Mouse (Mus musculus) hindbrain, embryonic 11.5 days (tissue): ENCODE results near the gene C2cd3. TPM values are rescaled to one million over a fixed set of nuclear protein-coding genes. Genes with fewer than 3 reads are reported as not detected.
"Not testable (repeated sequence)": the region's sequence is repeated elsewhere in the genome, so short reads cannot be mapped to it uniquely, and the experiment has no call there.

Source experiments
- ATAC-seq: fragments of 200-750 bp; cut with Nextera tagmentation; 2 replicates; pipeline ENCODE4 v1.8.0; 2017; ENCODE audit warnings: mild to moderate bottlenecking, moderate TSS enrichment, moderate library complexity; ENCODE audit not compliant: low FRiP score
- DNase-seq: peaks from one replicate; pipeline ENCODE4 v3.0.0-alpha.2; 2015; ENCODE audit warnings: low spot score
- H3K27ac ChIP-seq: fragments of 300-500 bp; sonication (generic); 2 replicates; pipeline ENCODE4 v1.5.1; 2014; ENCODE audit warnings: mild to moderate bottlenecking, low read depth, low read length
- H3K27me3 ChIP-seq: fragments of 300-500 bp; sonication (generic); 2 replicates; pipeline ENCODE4 v1.6.1; 2014; ENCODE audit warnings: mild to moderate bottlenecking, low read length, moderate library complexity, mixed read lengths; ENCODE audit not compliant: control insufficient read depth, insufficient read depth
- H3K36me3 ChIP-seq: fragments of 300-500 bp; sonication (generic); 2 replicates; pipeline ENCODE4 v1.6.1; 2014; ENCODE audit warnings: mild to moderate bottlenecking, low read length, moderate library complexity, mixed read lengths; ENCODE audit not compliant: control insufficient read depth, insufficient read depth
- H3K4me1 ChIP-seq: fragments of 300-500 bp; sonication (generic); replicated peaks from 2 replicates; pipeline ENCODE4 v1.6.1; 2014; ENCODE audit warnings: low read length, mixed read lengths; ENCODE audit not compliant: control insufficient read depth, insufficient read depth
- H3K4me2 ChIP-seq: fragments of 300-500 bp; sonication (generic); replicated peaks from 2 replicates; pipeline ENCODE4 v1.6.1; 2014; ENCODE audit warnings: mild to moderate bottlenecking, low read depth, low read length
- H3K4me3 ChIP-seq: fragments of 300-500 bp; sonication (generic); 2 replicates; pipeline ENCODE4 v1.5.1; 2014; ENCODE audit warnings: low read depth, low read length
- H3K9ac ChIP-seq: fragments of 300-500 bp; sonication (generic); 2 replicates; pipeline ENCODE4 v1.6.1; 2014; ENCODE audit warnings: low read depth, low read length
- H3K9me3 ChIP-seq: fragments of 300-500 bp; sonication (generic); 2 replicates; pipeline ENCODE4 v1.6.1; 2016; ENCODE audit warnings: low read length; ENCODE audit not compliant: control insufficient read depth
- whole genome bisulfite sequencing: fragments of 180-500 bp; shearing (Covaris S2); extraction: QIAGEN DNeasy Blood & Tissue Kit; methylation state at CpG from one replicate; pipeline ENCODE4 v1.1.7; 2014; 5-methylcytosine and 5-hydroxymethylcytosine counted together
- polyA plus RNA-seq: library from polyadenylated mRNA; unstranded; fragments of >200 nt; fragmentation: Nextera tagmentation; extraction: Ambion mirVana; gene quantifications from 2 replicates; pipeline ENCODE4 v1.2.1, GENCODE M21; 2014

Gene C2cd3
- polyA plus RNA-seq, 1 experiment from 2014 or later: 40.4 TPM

DNA sequence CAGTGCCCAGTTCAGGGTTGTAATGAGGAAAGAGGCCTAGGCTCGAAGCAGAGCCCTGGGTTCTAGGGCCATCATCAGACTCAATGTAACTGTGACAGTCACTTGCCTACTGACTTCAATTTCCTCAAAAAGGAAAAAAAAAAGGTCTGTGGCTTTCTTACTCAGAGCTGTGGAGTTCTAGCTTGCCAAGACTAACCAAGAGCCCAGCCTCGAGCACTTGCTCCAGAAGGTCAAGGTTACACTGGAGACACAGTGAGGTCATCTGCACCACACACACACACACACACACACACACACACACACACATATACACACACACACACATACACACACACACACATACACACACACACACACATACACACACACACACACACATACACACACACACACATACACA, 110.0 kb downstream of the C2cd3 start:
- not testable (repeated sequence) for H3K4me3 ChIP-seq, H3K9ac ChIP-seq, H3K36me3 ChIP-seq, ATAC-seq, H3K4me2 ChIP-seq, DNase-seq, H3K4me1 ChIP-seq, H3K27ac ChIP-seq, H3K27me3 ChIP-seq, H3K9me3 ChIP-seq
- 83% methylated on average over 2 of the region's 2 CpGs for WGBS

DNA sequence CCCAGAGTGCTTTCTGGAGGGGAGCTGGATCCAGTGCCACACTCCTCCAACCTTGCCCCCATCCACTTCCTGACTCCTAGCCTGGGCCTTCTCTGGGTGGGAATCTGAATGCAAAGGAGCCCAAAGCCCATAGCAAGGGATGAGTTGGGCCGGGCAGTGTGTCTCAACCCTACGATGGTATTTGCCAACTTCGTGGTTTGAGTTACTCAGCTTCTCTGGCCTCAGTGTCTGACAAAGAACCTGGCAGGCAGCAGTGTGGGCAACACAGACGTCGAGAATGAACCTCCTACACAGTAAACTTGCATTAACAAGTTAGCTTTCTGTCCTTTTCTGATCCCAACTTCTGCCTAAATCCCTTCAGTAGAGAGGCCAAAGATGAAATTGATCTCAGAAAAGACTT, 112.5 kb downstream of the C2cd3 start:
- H3K9ac ChIP-seq: no peak overlapping the region
- 92% methylated on average over 5 of the region's 5 CpGs for WGBS
- ATAC-seq (no peak), DNase-seq (no peak)
- H3K27ac ChIP-seq: no peak overlapping the region
- no peaks in the 10 kb centered on the region for H3K27me3 ChIP-seq
- no peak overlapping the region for H3K4me2 ChIP-seq
- H3K4me3 ChIP-seq: no peak overlapping the region
- 0 out of 2 replicates have a peak, but pooled peaks cover 3% of the 10 kb centered on the region for H3K4me1 ChIP-seq
- no peaks in the 10 kb centered on the region for H3K9me3 ChIP-seq
- H3K36me3 ChIP-seq: no peaks in the 10 kb centered on the region

DNA sequence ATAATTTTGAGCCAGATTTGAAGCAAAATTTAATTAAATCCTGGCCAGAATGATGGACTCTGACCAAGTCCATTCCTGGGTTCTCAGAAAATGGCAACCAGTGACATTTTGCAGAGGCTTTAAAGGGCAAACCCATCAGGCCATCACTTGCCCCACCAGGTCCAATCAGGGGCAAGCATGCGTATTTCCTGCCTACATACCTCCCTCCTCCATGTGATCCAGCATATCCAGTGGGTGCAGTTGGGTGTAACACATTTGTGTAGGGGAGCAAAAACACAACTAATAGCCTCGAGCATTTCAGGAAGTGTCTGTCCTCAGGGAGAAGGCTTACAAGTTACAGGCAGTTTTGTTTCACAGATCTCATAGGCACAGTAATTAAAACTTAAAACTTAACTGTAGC, 115.3 kb downstream of the C2cd3 start:
- DNase-seq: no peak
- no peak overlapping the region for H3K9ac ChIP-seq
- H3K4me1 ChIP-seq: no peaks in the 10 kb centered on the region
- 78% methylated on average over 2 of the region's 2 CpGs for WGBS
- H3K36me3 ChIP-seq: no peaks in the 10 kb centered on the region
- no peak overlapping the region for H3K27ac ChIP-seq
- ATAC-seq: no peak
- no peaks in the 10 kb centered on the region for H3K9me3 ChIP-seq
- H3K27me3 ChIP-seq: 0 out of 2 replicates have a peak, but pooled peaks cover 2% of the 10 kb centered on the region
- H3K4me2 ChIP-seq: no peak overlapping the region
- no peak overlapping the region for H3K4me3 ChIP-seq

DNA sequence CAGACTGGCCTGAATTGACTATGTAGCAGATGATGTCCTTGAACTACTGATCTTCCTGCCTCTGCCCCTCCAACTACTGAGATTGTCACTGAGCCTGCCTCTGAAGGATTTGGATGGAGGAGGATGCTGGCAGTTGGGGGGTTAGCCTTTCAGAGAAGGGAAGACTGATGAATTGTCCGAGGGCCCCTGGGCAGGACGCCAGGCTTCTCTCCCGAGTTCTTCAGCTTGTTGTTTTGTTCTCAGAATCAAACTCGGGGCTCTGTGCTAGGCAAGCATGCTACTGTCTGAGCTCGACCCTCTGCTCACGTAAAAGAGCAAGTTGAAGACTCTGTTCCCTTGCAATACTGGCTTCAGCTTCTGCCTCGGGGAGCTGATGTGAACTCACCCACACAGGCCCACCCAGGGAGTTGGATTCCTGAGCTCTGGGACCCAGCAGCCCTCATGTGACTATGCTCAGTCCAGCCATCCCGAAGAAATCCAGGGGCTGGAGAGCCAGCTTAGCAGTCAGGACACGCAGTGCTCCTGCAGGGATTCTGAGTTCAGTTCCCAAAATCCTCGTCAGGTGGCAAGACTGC, 116.5 kb downstream of the C2cd3 start:
- no peak for DNase-seq
- Histone ChIP-seq H3K9ac (no peak overlapping the region), H3K4me2 (no peak overlapping the region), H3K9me3 (no peaks in the 10 kb centered on the region), H3K4me3 (no peak overlapping the region), H3K4me1 (peaks cover 5% of the 10 kb centered on the region; the same call in 1 of the 2 replicates), H3K27me3 (peaks cover 4% of the 10 kb centered on the region; the same call in 1 of the 2 replicates), H3K27ac (no peak overlapping the region), H3K36me3 (no peaks in the 10 kb centered on the region)
- no peak for ATAC-seq
- WGBS: 47% methylated on average over 10 of the region's 10 CpGs

DNA sequence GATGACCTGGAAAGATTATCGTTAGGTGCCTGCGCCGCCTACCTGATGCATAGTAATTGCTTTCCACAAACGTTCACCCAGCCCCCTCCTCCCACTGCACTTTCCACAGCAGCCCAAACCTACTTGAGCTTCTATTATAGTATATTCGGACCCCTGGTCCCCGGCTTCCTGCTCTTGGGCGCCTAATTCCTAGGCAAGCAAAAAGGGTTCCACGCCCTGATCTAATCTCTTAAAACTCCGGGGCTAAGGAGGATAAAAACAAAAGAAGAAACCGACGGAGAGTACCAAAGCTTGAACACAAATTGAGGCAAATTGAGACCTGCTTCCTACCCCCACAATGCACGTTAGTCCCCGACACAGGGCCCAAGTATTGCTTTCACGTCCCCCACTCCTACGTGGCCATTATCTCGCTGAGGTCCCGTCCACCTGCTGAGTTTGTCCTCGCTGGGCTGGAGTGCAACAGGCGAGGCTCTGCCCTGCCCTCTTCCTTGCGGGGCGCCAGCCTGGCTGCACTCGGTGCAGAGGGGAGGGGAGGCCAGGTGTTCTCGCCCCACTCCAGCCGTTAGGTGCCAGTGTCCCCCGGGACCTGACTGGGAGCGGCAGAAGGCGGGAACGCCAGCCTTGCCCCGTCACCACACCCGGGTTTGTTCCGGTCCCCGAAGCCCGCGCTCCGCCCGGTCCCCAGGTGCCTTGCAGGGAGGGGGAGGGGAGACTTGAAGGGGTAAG, 120.5 kb downstream of the C2cd3 start:
- Histone ChIP-seq H3K9me3 (no peaks in the 10 kb centered on the region), H3K27ac (0 out of 2 replicates have a peak overlapping the region, but pooled peaks have one; percentile 17), H3K4me1 (peaks cover 8% of the 10 kb centered on the region; the same call in 1 of the 2 replicates), H3K4me2 (peak overlapping the region; percentile 73), H3K27me3 (peaks cover 4% of the 10 kb centered on the region; the same call in 1 of the 2 replicates), H3K4me3 (peak overlapping the region; percentile 40), H3K36me3 (no peaks in the 10 kb centered on the region), H3K9ac (peak overlapping the region; percentile 50; the same call in 1 of the 2 replicates)
- 3% methylated on average over 31 of the region's 36 CpGs for WGBS
- ATAC-seq (peak; percentile 59; the same call in 1 of the 2 replicates), DNase-seq (peak; percentile 2)

DNA sequence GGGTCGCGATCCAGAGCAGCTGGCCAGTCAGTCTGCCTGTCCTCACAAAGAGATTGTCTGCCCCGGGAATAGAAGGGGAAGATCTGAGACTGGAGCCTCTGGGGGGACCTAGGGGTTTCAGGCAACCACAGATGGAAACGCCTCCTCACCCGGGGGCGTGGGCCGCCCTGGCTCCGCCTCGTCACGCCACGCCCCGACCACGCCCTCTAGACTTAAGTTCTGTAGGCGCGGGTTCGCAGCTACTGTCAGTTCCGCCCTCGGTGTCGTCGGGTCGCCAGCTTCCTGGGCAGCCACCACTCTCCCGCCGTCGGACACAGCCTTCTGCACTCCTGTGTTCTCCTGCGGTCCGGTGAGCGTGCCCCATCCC, 121.1 kb downstream of the C2cd3 start, which contains the start of gene Ucp2:
Gene Ucp2 (plus strand): TSS at position 221 of the 367 bp plus-strand sequence.
- H3K27ac ChIP-seq: peak within 1 kb of the TSS; percentile 17; the same call in 1 of the 2 replicates
- peak within 1 kb of the TSS; percentile 40 for H3K4me3 ChIP-seq
- DNase-seq (peak; percentile 84), ATAC-seq (peak; percentile 78)
- H3K4me2 ChIP-seq: peak within 1 kb of the TSS; percentile 73
- H3K27me3 ChIP-seq: peaks cover 4% of the 10 kb centered on the region; the same call in 1 of the 2 replicates
- H3K36me3 ChIP-seq: no peaks in the 10 kb centered on the region
- peak within 1 kb of the TSS; percentile 50; the same call in 1 of the 2 replicates for H3K9ac ChIP-seq
- WGBS: under 1% methylated on average over 27 of the region's 27 CpGs
- no peaks in the 10 kb centered on the region for H3K9me3 ChIP-seq
- peaks cover 8% of the 10 kb centered on the region; the same call in 1 of the 2 replicates for H3K4me1 ChIP-seq

DNA sequence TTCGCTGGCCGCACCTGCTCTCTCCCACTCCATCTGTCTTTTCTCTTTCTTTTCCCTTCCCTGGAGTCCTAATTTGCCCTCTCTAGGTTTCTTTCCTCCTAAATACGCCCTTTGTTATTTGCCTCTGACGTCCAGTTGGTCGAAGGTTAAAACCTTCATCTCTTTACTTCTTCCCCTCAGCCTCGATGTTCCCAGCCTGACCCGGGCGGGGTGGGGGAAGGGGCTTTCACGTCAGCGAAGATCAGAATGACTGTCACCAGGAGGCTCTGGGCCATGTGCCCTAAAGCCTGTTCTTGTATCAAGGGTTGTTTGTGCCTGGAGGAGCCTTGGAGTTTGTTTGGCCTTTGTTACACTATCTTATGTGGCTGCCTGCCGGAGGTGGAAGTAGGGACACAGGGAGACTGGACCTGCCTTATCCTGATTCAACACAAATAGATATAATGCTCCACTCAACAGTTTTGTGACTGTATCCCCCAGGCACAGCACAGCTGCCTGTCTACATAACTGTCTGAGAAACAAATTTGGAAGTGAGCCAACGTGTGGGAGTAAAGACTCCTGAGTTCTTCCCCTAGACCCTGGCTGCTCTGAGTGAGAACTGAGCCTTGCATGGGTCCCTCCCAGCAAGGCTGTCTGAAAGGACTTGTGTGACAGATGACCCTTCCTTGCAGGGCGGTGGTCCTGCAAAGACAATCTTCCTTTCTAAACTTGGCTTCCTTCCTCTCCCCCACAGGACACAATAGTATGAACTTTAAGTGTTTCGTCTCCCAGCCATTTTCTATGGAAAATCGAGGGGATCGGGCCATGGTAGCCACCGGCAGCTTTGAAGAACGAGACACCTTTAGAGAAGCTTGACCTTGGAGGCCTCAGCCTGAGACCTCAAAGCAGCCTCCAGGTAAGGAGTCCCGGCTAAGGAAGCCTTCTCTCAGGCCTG, 121.7 kb downstream of the C2cd3 start:
- 42% methylated on average over 19 of the region's 19 CpGs for WGBS
- Histone ChIP-seq H3K27me3 (peaks cover 4% of the 10 kb centered on the region; the same call in 1 of the 2 replicates), H3K36me3 (no peaks in the 10 kb centered on the region), H3K27ac (no peak overlapping the region; the same call in 1 of the 2 replicates), H3K4me3 (peak overlapping the region; percentile 40), H3K4me2 (peak overlapping the region; percentile 73), H3K9me3 (no peaks in the 10 kb centered on the region), H3K4me1 (peaks cover 8% of the 10 kb centered on the region; the same call in 1 of the 2 replicates), H3K9ac (no peak overlapping the region)
- DNase-seq: peak; percentile 40
- peak; percentile 23; the same call in 1 of the 2 replicates for ATAC-seq

DNA sequence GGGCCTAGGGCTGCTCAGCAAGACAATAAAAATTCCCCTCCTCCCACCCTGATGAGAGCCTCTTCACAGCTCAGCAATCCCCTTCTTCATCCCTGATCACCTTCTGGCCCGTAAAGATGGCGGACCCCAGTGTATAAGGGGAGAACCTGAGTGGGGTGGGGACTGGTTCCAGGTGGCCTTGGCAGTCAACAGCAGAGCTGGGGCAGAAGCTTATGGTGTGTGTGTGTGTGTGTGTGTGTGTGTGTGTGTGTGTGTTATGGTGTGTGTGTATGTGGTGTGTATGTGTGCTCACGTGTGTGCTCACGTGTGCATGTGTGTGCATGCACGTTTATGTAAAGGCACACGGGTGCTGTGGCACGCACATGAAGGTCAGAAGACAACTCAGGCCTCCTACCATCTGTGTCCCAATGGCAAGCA, 122.4 kb downstream of the C2cd3 start:
- ATAC-seq (no peak), DNase-seq (no peak)
- Histone ChIP-seq H3K9me3 (no peaks in the 10 kb centered on the region), H3K9ac (no peak overlapping the region), H3K27me3 (peaks cover 4% of the 10 kb centered on the region; the same call in 1 of the 2 replicates), H3K4me3 (peak overlapping the region; percentile 40), H3K4me2 (peak overlapping the region; percentile 73), H3K27ac (no peak overlapping the region; the same call in 1 of the 2 replicates), H3K36me3 (no peaks in the 10 kb centered on the region), H3K4me1 (peaks cover 8% of the 10 kb centered on the region; the same call in 1 of the 2 replicates)
- 92% methylated on average over 7 of the region's 7 CpGs for WGBS
